Mouse (Mus musculus) neural tube, embryonic 13.5 days (tissue): ENCODE results near the gene Laptm5. TPM values are rescaled to one million over a fixed set of nuclear protein-coding genes. Genes with fewer than 3 reads are reported as not detected.

ENCODE experiments used
- ATAC-seq: fragments of 200-750 bp; cut with Nextera tagmentation; 2 replicates; pipeline ENCODE4 v1.8.0; 2017; ENCODE audit warnings: low read depth, mild to moderate bottlenecking, moderate TSS enrichment, moderate library complexity
- H3K27ac ChIP-seq: fragments of 300-500 bp; sonication (generic); replicated peaks from 2 replicates; pipeline ENCODE4 v1.5.1; 2015; ENCODE audit warnings: moderate library complexity, mild to moderate bottlenecking, inconsistent platforms
- H3K27me3 ChIP-seq: fragments of 300-500 bp; sonication (generic); 2 replicates; pipeline ENCODE4 v1.6.1; 2015; ENCODE audit warnings: mild to moderate bottlenecking, inconsistent platforms
- H3K36me3 ChIP-seq: fragments of 300-500 bp; sonication (generic); 2 replicates; pipeline ENCODE4 v1.6.1; 2015; ENCODE audit warnings: mild to moderate bottlenecking, inconsistent platforms
- H3K4me1 ChIP-seq: fragments of 300-500 bp; sonication (generic); replicated peaks from 2 replicates; pipeline ENCODE4 v1.6.1; 2015; ENCODE audit warnings: inconsistent platforms
- H3K4me2 ChIP-seq: fragments of 300-500 bp; sonication (generic); 2 replicates; pipeline ENCODE4 v1.6.1; 2015; ENCODE audit warnings: inconsistent platforms, mild to moderate bottlenecking, moderate library complexity
- H3K4me3 ChIP-seq: fragments of 300-500 bp; sonication (generic); 2 replicates; pipeline ENCODE4 v1.5.1; 2015; ENCODE audit warnings: mild to moderate bottlenecking, inconsistent platforms
- H3K9ac ChIP-seq: fragments of 300-500 bp; sonication (generic); 2 replicates; pipeline ENCODE4 v1.6.1; 2015; ENCODE audit warnings: moderate library complexity, mild to moderate bottlenecking, inconsistent platforms
- H3K9me3 ChIP-seq: fragments of 300-500 bp; sonication (generic); 2 replicates; pipeline ENCODE4 v1.6.1; 2016; ENCODE audit warnings: inconsistent platforms
- WGBS: fragments of 180-500 bp; shearing (Covaris S2); methylation state at CpG from one replicate; pipeline ENCODE4 v1.1.7; 2015; 5-methylcytosine and 5-hydroxymethylcytosine counted together
- polyA plus RNA-seq: library from polyadenylated mRNA; unstranded; fragments of >200 nt; fragmentation: Nextera tagmentation; extraction: Ambion mirVana; gene quantifications from 2 replicates; pipeline ENCODE4 v1.2.1, GENCODE M21; 2015

Laptm5 gene
- polyA plus RNA-seq, 1 experiment from 2014 or later, result 31.7 TPM

GRCm38 (mm10) chr4:130942644-130943043 lies 29.7 kb downstream of the Laptm5 start:
- H3K27ac ChIP-seq, result no peak overlapping the region
- no peaks in the 10 kb centered on the region for H3K9me3 ChIP-seq
- peaks cover 20% of the 10 kb centered on the region; the same call in 1 of the 2 replicates for H3K27me3 ChIP-seq
- no peak overlapping the region for H3K4me2 ChIP-seq
- no peak for ATAC-seq
- no peaks in the 10 kb centered on the region for H3K36me3 ChIP-seq
- no peak overlapping the region for H3K4me3 ChIP-seq
- H3K9ac ChIP-seq, result no peak overlapping the region
- 67% methylated on average over 14 of the region's 14 CpGs for WGBS
- 0 out of 2 replicates have a peak, but pooled peaks cover 5% of the 10 kb centered on the region for H3K4me1 ChIP-seq

- WGBS, result 55% methylated on average over 6 of the region's 6 CpGs
- 0 out of 2 replicates have a peak within 1 kb of the TSS, but pooled peaks have one; percentile 3 for H3K9ac ChIP-seq
These were observed 31.2 kb downstream of the Laptm5 start, which contains the start of gene Matn1 for GRCm38 (mm10) chr4:130944112-130944511. TSS of gene Matn1 (plus strand) at chr4:130944385.

GRCm38 (mm10) chr4:130944779-130945178 lies 31.9 kb downstream of the Laptm5 start:
- no peak overlapping the region for H3K4me2 ChIP-seq
- H3K36me3 ChIP-seq, result no peaks in the 10 kb centered on the region
- 0 out of 2 replicates have a peak, but pooled peaks cover 5% of the 10 kb centered on the region for H3K4me1 ChIP-seq
- no peak overlapping the region for H3K27ac ChIP-seq
- 76% methylated on average over 7 of the region's 7 CpGs for WGBS
- H3K9ac ChIP-seq, result 0 out of 2 replicates have a peak overlapping the region, but pooled peaks have one; percentile 3
- peaks cover 20% of the 10 kb centered on the region; the same call in 1 of the 2 replicates for H3K27me3 ChIP-seq
- ATAC-seq, result no peak
- H3K4me3 ChIP-seq, result no peak overlapping the region
- H3K9me3 ChIP-seq, result no peaks in the 10 kb centered on the region

More at GRCm38 (mm10) chr4:130944112-130944511, 31.2 kb downstream of the Laptm5 start, which contains the start of gene Matn1:
- no peak for ATAC-seq
- 0 out of 2 replicates have a peak, but pooled peaks cover 5% of the 10 kb centered on the region for H3K4me1 ChIP-seq
- no peak within 1 kb of the TSS for H3K27ac ChIP-seq
- no peaks in the 10 kb centered on the region for H3K9me3 ChIP-seq
- H3K4me3 ChIP-seq, result no peak within 1 kb of the TSS
- no peak within 1 kb of the TSS for H3K4me2 ChIP-seq
- H3K36me3 ChIP-seq, result no peaks in the 10 kb centered on the region
- H3K27me3 ChIP-seq, result peaks cover 20% of the 10 kb centered on the region; the same call in 1 of the 2 replicates

- H3K9me3 ChIP-seq, result no peaks in the 10 kb centered on the region
- H3K27ac ChIP-seq, result no peak overlapping the region
- H3K9ac ChIP-seq, result no peak overlapping the region
- peaks cover 20% of the 10 kb centered on the region for H3K27me3 ChIP-seq
- 0 out of 2 replicates have a peak, but pooled peaks cover 5% of the 10 kb centered on the region for H3K4me1 ChIP-seq
- H3K36me3 ChIP-seq, result no peaks in the 10 kb centered on the region
- WGBS, result 13% methylated on average over 13 of the region's 13 CpGs
- ATAC-seq, result peak; percentile 65; the same call in 1 of the 2 replicates
- no peak overlapping the region for H3K4me2 ChIP-seq
- H3K4me3 ChIP-seq, result no peak overlapping the region
These were observed 34.2 kb downstream of the Laptm5 start for GRCm38 (mm10) chr4:130947094-130947647.

GRCm38 (mm10) chr4:130949821-130950384 lies 37.0 kb downstream of the Laptm5 start:
- Histone ChIP-seq H3K9me3 (no peaks in the 10 kb centered on the region), H3K27me3 (peaks cover 19% of the 10 kb centered on the region), H3K4me2 (no peak overlapping the region), H3K9ac (no peak overlapping the region), H3K4me1 (0 out of 2 replicates have a peak, but pooled peaks cover 5% of the 10 kb centered on the region), H3K4me3 (no peak overlapping the region), H3K36me3 (no peaks in the 10 kb centered on the region), H3K27ac (no peak overlapping the region)
- 85% methylated on average over 35 of the region's 35 CpGs for WGBS
- no peak for ATAC-seq

- Histone ChIP-seq H3K4me1 (no peaks in the 10 kb centered on the region), H3K9ac (no peak overlapping the region), H3K27me3 (peaks cover 8% of the 10 kb centered on the region; the same call in 1 of the 2 replicates), H3K36me3 (no peaks in the 10 kb centered on the region), H3K4me3 (no peak overlapping the region), H3K9me3 (no peaks in the 10 kb centered on the region), H3K4me2 (no peak overlapping the region), H3K27ac (no peak overlapping the region)
- WGBS, result 51% methylated on average over 17 of the region's 17 CpGs
- no peak for ATAC-seq
These were observed 39.6 kb downstream of the Laptm5 start for GRCm38 (mm10) chr4:130952531-130952930.

- H3K9ac ChIP-seq, result no peak overlapping the region
- H3K36me3 ChIP-seq, result no peaks in the 10 kb centered on the region
- H3K4me3 ChIP-seq, result no peak overlapping the region
- ATAC-seq, result no peak
- WGBS, result 55% methylated on average over 10 of the region's 10 CpGs
- no peaks in the 10 kb centered on the region for H3K4me1 ChIP-seq
- H3K27ac ChIP-seq, result no peak overlapping the region
- no peak overlapping the region for H3K4me2 ChIP-seq
- peaks cover 8% of the 10 kb centered on the region; the same call in 1 of the 2 replicates for H3K27me3 ChIP-seq
- no peaks in the 10 kb centered on the region for H3K9me3 ChIP-seq
These were observed 44.2 kb downstream of the Laptm5 start for GRCm38 (mm10) chr4:130957156-130957555.

GRCm38 (mm10) chr4:130958812-130959211 lies 45.9 kb downstream of the Laptm5 start:
- Histone ChIP-seq H3K4me3 (no peak overlapping the region), H3K36me3 (no peaks in the 10 kb centered on the region), H3K4me2 (no peak overlapping the region), H3K4me1 (no peaks in the 10 kb centered on the region), H3K27ac (no peak overlapping the region), H3K9ac (no peak overlapping the region), H3K27me3 (peaks cover 8% of the 10 kb centered on the region; the same call in 1 of the 2 replicates), H3K9me3 (no peaks in the 10 kb centered on the region)
- 74% methylated on average over 5 of the region's 5 CpGs for WGBS
- no peak for ATAC-seq

GRCm38 (mm10) chr4:130959678-130960077 lies 46.8 kb downstream of the Laptm5 start:
- Histone ChIP-seq H3K36me3 (no peaks in the 10 kb centered on the region), H3K27me3 (peaks cover 7% of the 10 kb centered on the region), H3K4me3 (no peak overlapping the region), H3K9ac (no peak overlapping the region), H3K4me1 (no peaks in the 10 kb centered on the region), H3K27ac (no peak overlapping the region), H3K9me3 (no peaks in the 10 kb centered on the region), H3K4me2 (no peak overlapping the region)
- no peak for ATAC-seq
- WGBS, result 66% methylated on average over 6 of the region's 6 CpGs

GRCm38 (mm10) chr4:130960118-130960734 lies 47.3 kb downstream of the Laptm5 start:
- peak; percentile 71 for ATAC-seq
- Histone ChIP-seq H3K4me1 (no peaks in the 10 kb centered on the region), H3K9ac (no peak overlapping the region), H3K27me3 (peaks cover 6% of the 10 kb centered on the region), H3K36me3 (no peaks in the 10 kb centered on the region), H3K4me2 (no peak overlapping the region), H3K27ac (no peak overlapping the region), H3K9me3 (no peaks in the 10 kb centered on the region), H3K4me3 (no peak overlapping the region)
- 34% methylated on average over 9 of the region's 9 CpGs for WGBS

GRCm38 (mm10) chr4:130971278-130971677 lies 58.4 kb downstream of the Laptm5 start:
- Histone ChIP-seq H3K4me1 (no peaks in the 10 kb centered on the region), H3K36me3 (no peaks in the 10 kb centered on the region), H3K9ac (no peak overlapping the region), H3K4me2 (no peak overlapping the region), H3K9me3 (no peaks in the 10 kb centered on the region), H3K27ac (no peak overlapping the region), H3K4me3 (no peak overlapping the region), H3K27me3 (peaks cover 2% of the 10 kb centered on the region; the same call in 1 of the 2 replicates)
- 95% methylated on average over 1 of the region's 1 CpGs for WGBS
- no peak for ATAC-seq

- ATAC-seq, result 0 out of 2 replicates have a peak, but pooled peaks have one; percentile 33
- no peaks in the 10 kb centered on the region for H3K9me3 ChIP-seq
- H3K4me2 ChIP-seq, result no peak overlapping the region
- H3K9ac ChIP-seq, result no peak overlapping the region
- H3K4me3 ChIP-seq, result no peak overlapping the region
- no peaks in the 10 kb centered on the region for H3K4me1 ChIP-seq
- H3K36me3 ChIP-seq, result no peaks in the 10 kb centered on the region
- WGBS, result 72% methylated on average over 5 of the region's 5 CpGs
- H3K27ac ChIP-seq, result peak overlapping the region; percentile 46
- peaks cover 2% of the 10 kb centered on the region; the same call in 1 of the 2 replicates for H3K27me3 ChIP-seq
These were observed 59.5 kb downstream of the Laptm5 start for GRCm38 (mm10) chr4:130972421-130972829.
